8 mouse cellular contexts compared by ENCODE assay signal in genomic region chr15:84235646-84236045, GRCm38 (mm10). TPM values are rescaled to one million over a fixed set of nuclear protein-coding genes. Genes with fewer than 3 reads are reported as not detected.
DNase-seq lines count a peak whose midpoint lies in the region; ATAC-seq and TF ChIP-seq lines count a peak whose summit lies in the region.

No protein-coding gene starts in this region.

- no peaks in the 10 kb centered on the region for H3K36me3 ChIP-seq in hindbrain, embryonic 10.5 days
- H3K36me3 ChIP-seq in hindbrain, embryonic 14.5 days (replicated peaks; ENCODE audit: control insufficient read depth, insufficient read depth), result no peaks in the 10 kb centered on the region
- H3K36me3 ChIP-seq in hindbrain, postnatal 0 days (ENCODE audit: insufficient read depth, low read length), result no peaks in the 10 kb centered on the region
- H3K36me3 ChIP-seq in macrophage (ENCODE audit: inconsistent target), result no peaks in the 10 kb centered on the region

- no peak overlapping the region for H3K4me3 ChIP-seq in hindbrain, embryonic 10.5 days
- no peak overlapping the region for H3K4me3 ChIP-seq in hindbrain, embryonic 14.5 days (replicated peaks; ENCODE audit: low read length)
- no peak overlapping the region for H3K4me3 ChIP-seq in hindbrain, postnatal 0 days (ENCODE audit: low read length)
- H3K4me3 ChIP-seq in macrophage (ENCODE audit: inconsistent target), result no peak overlapping the region

- H3K27me3 ChIP-seq in hindbrain, embryonic 10.5 days (ENCODE audit: insufficient read depth, poor library complexity, severe bottlenecking), result peaks cover 55% of the 10 kb centered on the region
- H3K27me3 ChIP-seq in hindbrain, embryonic 14.5 days (ENCODE audit: control insufficient read depth, insufficient read depth, low read length), result no peaks in the 10 kb centered on the region
- no peaks in the 10 kb centered on the region for H3K27me3 ChIP-seq in hindbrain, postnatal 0 days (ENCODE audit: insufficient read depth, low read length)

- WGBS in hindbrain, embryonic 10.5 days, result 52% methylated on average over 7 of the region's 7 CpGs
- WGBS in hindbrain, embryonic 14.5 days, result 40% methylated on average over 7 of the region's 7 CpGs
- WGBS in hindbrain, postnatal 0 days, result 42% methylated on average over 7 of the region's 7 CpGs
- 3% methylated on average over 7 of the region's 7 CpGs for whole genome bisulfite sequencing in macrophage (ENCODE audit: missing documents)

- no peak for TF ChIP-seq CTCF in hindbrain, postnatal 0 days (IDR thresholded peaks at IDR 0.05; ENCODE audit: low read depth)

- peak overlapping the region; percentile 67; the same call in 1 of the 2 replicates for H3K27ac ChIP-seq in hindbrain, embryonic 10.5 days
- H3K27ac ChIP-seq in hindbrain, embryonic 14.5 days, result no peak overlapping the region
- H3K27ac ChIP-seq in hindbrain, postnatal 0 days, result 0 out of 2 replicates have a peak overlapping the region, but pooled peaks have one; percentile 51
- peak overlapping the region; percentile 93 for H3K27ac ChIP-seq in macrophage

- peaks cover 70% of the 10 kb centered on the region for H3K4me1 ChIP-seq in hindbrain, embryonic 10.5 days (replicated peaks)
- peaks cover 44% of the 10 kb centered on the region for H3K4me1 ChIP-seq in hindbrain, embryonic 14.5 days (replicated peaks; ENCODE audit: control insufficient read depth, insufficient read depth, low read length)
- peaks cover 36% of the 10 kb centered on the region for H3K4me1 ChIP-seq in hindbrain, postnatal 0 days (ENCODE audit: insufficient read depth, low read length)

- H3K9ac ChIP-seq in hindbrain, embryonic 14.5 days, result no peak overlapping the region
- H3K9ac ChIP-seq in hindbrain, postnatal 0 days (replicated peaks; ENCODE audit: low read length), result no peak overlapping the region

- no peak overlapping the region for H3K4me2 ChIP-seq in hindbrain, embryonic 14.5 days (replicated peaks)
- no peak overlapping the region for H3K4me2 ChIP-seq in hindbrain, postnatal 0 days (ENCODE audit: low read depth, low read length)

- peaks cover 79% of the 10 kb centered on the region for H3K79me2 ChIP-seq in macrophage (ENCODE audit: inconsistent target)

- ATAC-seq in hindbrain, embryonic 14.5 days (ENCODE audit: low FRiP score), result no peak
- ATAC-seq in hindbrain, postnatal 0 days, result peak; percentile 22; the same call in 1 of the 2 replicates
- ATAC-seq in cerebellum, adult (ENCODE audit: insufficient number of reproducible peaks, low FRiP score, low TSS enrichment), result no peak

- DNase-seq in hindbrain, embryonic 10.5 days (ENCODE audit: low spot score), result no peak
- DNase-seq in hindbrain, embryonic 14.5 days (ENCODE audit: low spot score), result no peak
- DNase-seq in adrenal gland, postnatal 14 days, result peak; percentile 70
- DNase-seq in hindbrain, postnatal 0 days (ENCODE audit: low spot score), result no peak
- DNase-seq in ovary, postnatal 14 days (ENCODE audit: low spot score), result no peak
- DNase-seq in embryo, embryonic 11 days, result no peak

- H3K9me3 ChIP-seq in hindbrain, embryonic 10.5 days, result no peaks in the 10 kb centered on the region
- H3K9me3 ChIP-seq in hindbrain, embryonic 14.5 days (ENCODE audit: control insufficient read depth, low read length), result no peaks in the 10 kb centered on the region
- H3K9me3 ChIP-seq in hindbrain, postnatal 0 days (ENCODE audit: low read length), result no peaks in the 10 kb centered on the region

RNA-seq across cellular contexts. Expression of gene Parvb, which starts 3.8 kb away (rescaled TPM):
- 7.1 and 7.6 TPM in 2 replicates for polyA plus RNA-seq in hindbrain, embryonic 10.5 days (2016; fragmentation: Nextera tagmentation; extraction: Ambion mirVana)
- polyA plus RNA-seq in hindbrain, embryonic 14.5 days (2014; fragmentation: Nextera tagmentation; extraction: Ambion mirVana), result 4.1 and 5.1 TPM in 2 replicates
- 26.6 and 40.0 TPM in 2 replicates for total RNA-seq in adrenal gland, postnatal 14 days (2021)
- total RNA-seq in hindbrain, postnatal 0 days (2014; rRNA removed), result 9.4 and 9.5 TPM in 2 replicates
- 4.3 and 6.2 TPM in 2 replicates for polyA plus RNA-seq in hindbrain, postnatal 0 days (2015; fragmentation: Nextera tagmentation; extraction: Ambion mirVana)
- total RNA-seq in macrophage (2018; cell fraction: chromatin; rRNA removed), result 100 to 1,000 TPM in 4 of 26 experiments, 10 to 100 TPM in 22; 28.7 to 170 (median 47.6) TPM
- 10 to 100 TPM; 20.1 to 49.7 (median 33.8) TPM for total RNA-seq in macrophage (2018; cell fraction: cytosol; rRNA removed)
- 10 to 100 TPM; 19.9 to 79.4 (median 36.2) TPM for total RNA-seq in macrophage (2018; cell fraction: nucleus; rRNA removed)
- 29.1 to 51.0 TPM (median 42.1 TPM) in 3 replicates for polyA plus RNA-seq in macrophage (2018)

RNA-seq across cellular contexts. Expression of gene Samm50, which starts 43.6 kb away (rescaled TPM):
- polyA plus RNA-seq in hindbrain, embryonic 10.5 days (2016; fragmentation: Nextera tagmentation; extraction: Ambion mirVana), result 94.5 and 103 TPM in 2 replicates
- polyA plus RNA-seq in hindbrain, embryonic 14.5 days (2014; fragmentation: Nextera tagmentation; extraction: Ambion mirVana), result 56.3 and 56.7 TPM in 2 replicates
- 213 and 228 TPM in 2 replicates for total RNA-seq in adrenal gland, postnatal 14 days (2021)
- 28.0 and 30.9 TPM in 2 replicates for total RNA-seq in hindbrain, postnatal 0 days (2014; rRNA removed)
- 92.3 and 93.6 TPM in 2 replicates for polyA plus RNA-seq in hindbrain, postnatal 0 days (2015; fragmentation: Nextera tagmentation; extraction: Ambion mirVana)
- 100 to 1,000 TPM in 5 of 26 experiments, 10 to 100 TPM in 21; 18.5 to 123 (median 67.5) TPM for total RNA-seq in macrophage (2018; cell fraction: chromatin; rRNA removed)
- total RNA-seq in macrophage (2018; cell fraction: cytosol; rRNA removed), result 10 to 100 TPM; 27.1 to 47.6 (median 36.5) TPM
- 10 to 100 TPM; 18.4 to 63.8 (median 32.8) TPM for total RNA-seq in macrophage (2018; cell fraction: nucleus; rRNA removed)
- 34.7 to 49.7 TPM (median 46.2 TPM) in 3 replicates for polyA plus RNA-seq in macrophage (2018)
